Mouse (Mus musculus): ENCODE measurements at regions not wholly inside any gene's neighbourhood (a gene's known extent, or its start where the extent isn't known, plus 50 kb on each side); places are given as distances from the start of the nearest gene placed in this dataset.

DNA sequence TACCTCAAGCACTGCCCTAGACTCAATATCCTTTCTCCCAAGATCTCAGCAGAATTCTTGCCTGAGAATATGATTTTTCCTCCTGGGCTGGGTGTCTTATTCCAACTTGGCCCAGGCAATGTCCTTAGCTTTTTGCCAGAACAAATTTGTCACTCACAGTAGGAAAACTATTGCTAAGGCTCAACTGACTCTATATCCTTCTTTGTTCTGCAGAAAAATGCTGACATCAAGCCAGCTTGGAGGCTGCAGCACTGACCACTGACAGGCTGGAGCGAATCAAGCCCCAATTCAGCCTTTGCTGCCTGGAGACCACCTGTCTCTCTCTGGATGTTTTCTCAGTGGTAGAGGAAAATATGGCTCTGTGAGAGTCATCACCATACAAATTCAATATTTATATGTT lies 572.8 kb downstream of the Nebl start:
- TF ChIP-seq TCF3 (IDR thresholded peaks at IDR 0.05; ENCODE audit: insufficient read length, low read depth) (no peak), SRF (IDR thresholded peaks at IDR 0.05; ENCODE audit: control insufficient read depth, insufficient read length, low read depth) (no peak), MYOG (IDR thresholded peaks at IDR 0.05; ENCODE audit: control insufficient read depth in 1 of 3, insufficient read depth in 1 of 3, insufficient read length in 2 of 3, low read depth in 2 of 3) (no peak), TCF12 (IDR thresholded peaks at IDR 0.05; ENCODE audit: insufficient read depth, poor library complexity, severe bottlenecking) (no peak), POLR2A (IDR thresholded peaks at IDR 0.05; ENCODE audit: insufficient read length, low read depth) (no peak), MAX (IDR thresholded peaks at IDR 0.05; ENCODE audit: low read depth) (no peak), USF1 (IDR thresholded peaks at IDR 0.05; ENCODE audit: low read depth) (no peak), E2F4 (IDR thresholded peaks at IDR 0.05; ENCODE audit: insufficient read depth) (no peak), CEBPB (IDR thresholded peaks at IDR 0.05; ENCODE audit: insufficient read depth, poor library complexity, severe bottlenecking) (no peak), MYOD1 (IDR thresholded peaks at IDR 0.05; ENCODE audit: control insufficient read depth in 1 of 3, insufficient read length in 2 of 3, low read depth in 2 of 3) (no peak), POLR2AphosphoS2 (IDR thresholded peaks at IDR 0.05; ENCODE audit: insufficient read length, low read depth) (no peak)
- Histone ChIP-seq H3K27me3 (ENCODE audit: control insufficient read depth, insufficient read depth, insufficient read length) (no peaks in the 10 kb centered on the region), H3K4me2 (ENCODE audit: low read depth) (no peak overlapping the region), H3K4me3 (no peak overlapping the region), H3ac (ENCODE audit: control insufficient read depth, insufficient read length) (no peak overlapping the region), H3K36me3 (ENCODE audit: control insufficient read depth, insufficient read depth) (no peaks in the 10 kb centered on the region), H3K79me2 (ENCODE audit: control insufficient read depth, insufficient read depth) (no peaks in the 10 kb centered on the region)

GRCm38 (mm10) chr2:17157336-17157735 lies 573.9 kb downstream of the Nebl start:
- Histone ChIP-seq H3K4me2 (ENCODE audit: low read depth) (no peak overlapping the region), H3K4me3 (no peak overlapping the region), H3K36me3 (ENCODE audit: control insufficient read depth, insufficient read depth) (no peaks in the 10 kb centered on the region), H3ac (ENCODE audit: control insufficient read depth, insufficient read length) (no peak overlapping the region), H3K27me3 (ENCODE audit: control insufficient read depth, insufficient read depth, insufficient read length) (no peaks in the 10 kb centered on the region), H3K79me2 (ENCODE audit: control insufficient read depth, insufficient read depth) (no peaks in the 10 kb centered on the region)
- TF ChIP-seq REST (IDR thresholded peaks at IDR 0.05; ENCODE audit: insufficient read depth, insufficient read length): no peak

DNA sequence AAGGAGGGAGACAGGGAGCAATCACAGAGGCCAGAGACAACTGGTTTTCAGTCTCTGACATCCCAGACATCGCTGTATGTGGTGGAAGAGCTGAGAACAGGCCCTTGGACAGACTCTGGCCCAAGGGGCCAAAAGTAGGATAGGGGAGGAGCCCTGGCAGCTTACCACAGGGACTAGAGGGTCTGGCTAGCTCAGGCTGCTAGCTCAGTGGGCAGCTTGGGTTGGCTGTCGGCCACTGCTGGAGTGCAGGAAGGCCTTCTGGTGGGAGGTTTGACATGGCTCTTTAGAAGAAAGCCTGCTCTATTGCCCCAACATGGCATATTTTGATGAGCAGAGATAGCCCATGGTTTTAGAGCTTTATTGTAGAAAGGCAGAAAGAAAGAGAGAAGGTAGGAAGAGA lies 575.7 kb downstream of the Nebl start:
- H3K4me3 ChIP-seq: no peak overlapping the region
- no peaks in the 10 kb centered on the region for H3K27me3 ChIP-seq (ENCODE audit: control insufficient read depth, insufficient read depth, insufficient read length)
- TF ChIP-seq MYOG (IDR thresholded peaks at IDR 0.05; ENCODE audit: control insufficient read depth in 1 of 3, insufficient read depth in 1 of 3, insufficient read length in 2 of 3, low read depth in 2 of 3) (no peak), E2F4 (IDR thresholded peaks at IDR 0.05; ENCODE audit: insufficient read depth) (no peak)
- H3K36me3 ChIP-seq (ENCODE audit: control insufficient read depth, insufficient read depth): no peaks in the 10 kb centered on the region
- no peaks in the 10 kb centered on the region for H3K79me2 ChIP-seq (ENCODE audit: control insufficient read depth, insufficient read depth)
- H3ac ChIP-seq (ENCODE audit: control insufficient read depth, insufficient read length): no peak overlapping the region
- no peak overlapping the region for H3K4me2 ChIP-seq (ENCODE audit: low read depth)

DNA sequence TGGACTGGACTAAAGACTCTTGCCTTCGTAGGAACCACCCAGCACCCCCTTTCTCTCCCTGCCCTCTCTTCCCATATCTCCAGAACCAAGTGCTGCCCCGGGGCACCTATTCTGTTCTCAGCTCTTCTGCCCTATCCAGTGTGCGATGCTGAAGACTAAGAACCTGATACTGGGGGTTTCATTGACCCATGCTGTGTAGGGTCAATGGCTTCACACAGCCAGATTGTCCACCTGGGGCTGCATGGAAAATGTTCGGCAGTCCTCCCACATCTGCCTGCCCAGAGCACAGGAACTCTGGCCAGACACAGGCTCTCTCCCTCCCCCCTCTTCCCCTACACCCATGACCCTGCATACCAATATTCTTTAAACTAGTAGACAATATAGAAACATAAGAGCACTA lies 607.6 kb downstream of the Nebl start:
- no peak for TF ChIP-seq MAX (IDR thresholded peaks at IDR 0.05; ENCODE audit: low read depth)
- TF ChIP-seq MYOG (IDR thresholded peaks at IDR 0.05; ENCODE audit: control insufficient read depth in 1 of 3, insufficient read depth in 1 of 3, insufficient read length in 2 of 3, low read depth in 2 of 3): no peak
- no peak for TF ChIP-seq SRF (IDR thresholded peaks at IDR 0.05; ENCODE audit: control insufficient read depth, insufficient read length, low read depth)
- TF ChIP-seq MYOD1 (IDR thresholded peaks at IDR 0.05; ENCODE audit: control insufficient read depth in 1 of 3, insufficient read length in 2 of 3, low read depth in 2 of 3): no peak
- no peak for TF ChIP-seq CEBPB (IDR thresholded peaks at IDR 0.05; ENCODE audit: insufficient read depth, poor library complexity, severe bottlenecking)
- TF ChIP-seq REST (IDR thresholded peaks at IDR 0.05; ENCODE audit: insufficient read depth, insufficient read length): no peak
- no peak for TF ChIP-seq E2F4 (IDR thresholded peaks at IDR 0.05; ENCODE audit: insufficient read depth)
- TF ChIP-seq POLR2A (IDR thresholded peaks at IDR 0.05; ENCODE audit: insufficient read length, low read depth): no peak
- TF ChIP-seq TCF12 (IDR thresholded peaks at IDR 0.05; ENCODE audit: insufficient read depth, poor library complexity, severe bottlenecking): no peak
- TF ChIP-seq USF1 (IDR thresholded peaks at IDR 0.05; ENCODE audit: low read depth): no peak
- no peak for TF ChIP-seq TCF3 (IDR thresholded peaks at IDR 0.05; ENCODE audit: insufficient read length, low read depth)
- TF ChIP-seq POLR2AphosphoS2 (IDR thresholded peaks at IDR 0.05; ENCODE audit: insufficient read length, low read depth): no peak
- H3K4me3 ChIP-seq: no peak overlapping the region

GRCm38 (mm10) chr2:17117292-17117691 lies 614.0 kb downstream of the Nebl start:
- no peaks in the 10 kb centered on the region for H3K36me3 ChIP-seq (ENCODE audit: control insufficient read depth, insufficient read depth)
- no peaks in the 10 kb centered on the region for H3K79me2 ChIP-seq (ENCODE audit: control insufficient read depth, insufficient read depth)
- H3K4me2 ChIP-seq (ENCODE audit: low read depth): no peak overlapping the region
- no peak overlapping the region for H3K4me3 ChIP-seq
- H3ac ChIP-seq (ENCODE audit: control insufficient read depth, insufficient read length): no peak overlapping the region
- H3K27me3 ChIP-seq (ENCODE audit: control insufficient read depth, insufficient read depth, insufficient read length): no peaks in the 10 kb centered on the region
- no peak for TF ChIP-seq USF1 (IDR thresholded peaks at IDR 0.05; ENCODE audit: low read depth)
- no peak for TF ChIP-seq MYOD1 (IDR thresholded peaks at IDR 0.05; ENCODE audit: control insufficient read depth in 1 of 3, insufficient read length in 2 of 3, low read depth in 2 of 3)
- no peak for TF ChIP-seq SRF (IDR thresholded peaks at IDR 0.05; ENCODE audit: control insufficient read depth, insufficient read length, low read depth)
- no peak for TF ChIP-seq TCF3 (IDR thresholded peaks at IDR 0.05; ENCODE audit: insufficient read length, low read depth)
- no peak for TF ChIP-seq TCF12 (IDR thresholded peaks at IDR 0.05; ENCODE audit: insufficient read depth, poor library complexity, severe bottlenecking)
- TF ChIP-seq MYOG (IDR thresholded peaks at IDR 0.05; ENCODE audit: control insufficient read depth in 1 of 3, insufficient read depth in 1 of 3, insufficient read length in 2 of 3, low read depth in 2 of 3): no peak
- TF ChIP-seq E2F4 (IDR thresholded peaks at IDR 0.05; ENCODE audit: insufficient read depth): no peak
- TF ChIP-seq POLR2AphosphoS2 (IDR thresholded peaks at IDR 0.05; ENCODE audit: insufficient read length, low read depth): no peak
- no peak for TF ChIP-seq MAX (IDR thresholded peaks at IDR 0.05; ENCODE audit: low read depth)
- no peak for TF ChIP-seq POLR2A (IDR thresholded peaks at IDR 0.05; ENCODE audit: insufficient read length, low read depth)
- no peak for TF ChIP-seq REST (IDR thresholded peaks at IDR 0.05; ENCODE audit: insufficient read depth, insufficient read length)
- no peak for TF ChIP-seq CEBPB (IDR thresholded peaks at IDR 0.05; ENCODE audit: insufficient read depth, poor library complexity, severe bottlenecking)

More for the DNA sequence above, 607.6 kb downstream of the Nebl start:
- H3K4me2 ChIP-seq (ENCODE audit: low read depth): no peak overlapping the region
- H3ac ChIP-seq (ENCODE audit: control insufficient read depth, insufficient read length): no peak overlapping the region
- no peaks in the 10 kb centered on the region for H3K36me3 ChIP-seq (ENCODE audit: control insufficient read depth, insufficient read depth)
- no peaks in the 10 kb centered on the region for H3K79me2 ChIP-seq (ENCODE audit: control insufficient read depth, insufficient read depth)
- no peaks in the 10 kb centered on the region for H3K27me3 ChIP-seq (ENCODE audit: control insufficient read depth, insufficient read depth, insufficient read length)

All from myocyte (in vitro differentiated cells).